Mouse (Mus musculus) kidney, adult 8-10 months (tissue): Measurements from ENCODE around the gene Scin.
A peak's percentile ranks its signal among the peaks of the same experiment; 100 is the strongest.

ENCODE experiments used
- DNase-seq, 2 experiments: peaks; one replicate each; pipeline ENCODE4 v3.0.0; 2022

Gene Scin

DNA sequence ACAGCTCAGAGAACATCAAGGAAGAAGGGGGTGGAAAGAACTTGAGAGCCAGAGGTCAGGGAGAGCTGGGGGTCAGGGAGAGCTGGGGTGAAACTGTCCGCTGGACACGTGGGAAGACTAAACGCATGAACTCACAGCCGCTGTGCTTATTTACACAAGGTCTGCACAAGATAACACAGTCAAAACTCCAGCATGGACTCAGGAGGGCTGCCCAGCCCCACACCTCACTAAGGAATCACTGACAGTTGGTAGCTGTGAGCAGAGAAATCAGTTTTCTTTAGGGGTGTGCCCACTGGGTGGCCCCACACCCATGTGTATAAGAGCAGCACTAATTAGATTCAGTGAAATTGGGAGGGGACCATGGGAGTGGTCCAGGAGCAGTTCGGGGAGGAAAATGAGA is 27.2 kb downstream of the Scin start:
- no peak for DNase-seq

DNA sequence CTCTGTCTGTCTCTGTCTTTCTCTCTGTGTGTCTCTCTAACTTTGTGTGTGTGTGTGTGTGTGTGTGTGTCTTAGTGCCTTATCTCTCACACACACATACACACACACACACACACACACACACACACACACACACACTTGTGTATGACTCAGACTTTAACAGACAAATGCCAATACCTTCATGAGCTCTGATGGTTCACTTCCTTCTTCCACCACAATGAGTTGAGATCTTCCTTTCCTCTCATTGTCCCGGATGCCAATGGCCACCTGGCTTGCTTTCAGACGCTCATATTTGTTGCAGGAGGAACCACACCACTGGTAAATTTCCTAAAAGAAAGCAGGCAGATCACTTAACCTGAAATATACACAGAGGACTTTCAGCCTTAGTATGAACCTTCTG is 29.3 kb downstream of the Scin start:
- no peak for DNase-seq

GRCm38 (mm10) chr12:40102359-40102758 is 31.7 kb downstream of the Scin start:
- DNase-seq = no peak

- DNase-seq = no peak
Measured at GRCm38 (mm10) chr12:40099407-40099806, 34.6 kb downstream of the Scin start.

GRCm38 (mm10) chr12:40097449-40097848 is 36.6 kb downstream of the Scin start:
- no peak for DNase-seq

DNA sequence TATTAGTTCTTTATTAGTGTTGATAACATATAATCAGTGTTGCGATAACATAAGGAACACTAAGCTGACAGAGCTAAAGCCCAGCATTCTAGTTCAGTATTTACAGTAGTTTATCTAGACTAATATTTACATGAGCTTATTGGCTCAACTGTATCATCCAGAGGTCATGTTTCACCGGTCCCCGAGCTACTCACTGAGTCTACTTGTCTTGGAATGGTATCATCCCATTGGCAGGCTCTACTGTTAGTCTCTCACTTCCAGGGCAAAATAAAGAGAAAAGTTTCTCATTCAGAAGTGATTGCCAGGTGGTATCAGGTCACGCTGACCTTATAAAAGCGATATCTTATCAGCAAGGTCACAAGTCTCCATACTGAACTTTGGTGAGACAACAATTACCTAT is 37.0 kb downstream of the Scin start:
- no peak for DNase-seq

GRCm38 (mm10) chr12:40096453-40096852 is 37.6 kb downstream of the Scin start:
- DNase-seq = no peak

DNA sequence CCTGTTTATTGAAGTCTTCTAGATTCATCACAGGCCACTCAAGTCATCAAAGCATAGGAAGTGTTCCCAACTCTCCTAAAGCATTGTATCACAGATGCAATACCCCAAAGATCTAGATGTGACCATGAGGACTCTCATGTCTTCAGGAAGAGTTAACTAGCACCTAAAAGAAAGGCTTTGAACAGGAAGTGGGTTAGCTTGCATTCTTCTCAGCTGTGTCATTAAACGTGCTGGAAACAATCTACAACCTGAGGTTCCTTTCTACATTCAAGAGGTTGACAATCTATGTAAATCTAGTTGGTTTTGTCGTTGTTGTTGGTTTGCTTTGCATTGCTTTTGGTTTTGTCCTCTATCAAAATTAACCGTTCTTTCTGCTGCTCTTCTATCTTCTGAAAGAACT is 44.0 kb downstream of the Scin start:
- DNase-seq = no peak

GRCm38 (mm10) chr12:40085731-40086322 is 48.2 kb downstream of the Scin start:
- no peak for DNase-seq

- DNase-seq = peak in 1 of 2 experiments; percentile 15
Measured at GRCm38 (mm10) chr12:40082453-40083238, 51.4 kb downstream of the Scin start.

- DNase-seq = no peak
Measured at GRCm38 (mm10) chr12:40082048-40082447, 52.0 kb downstream of the Scin start.

GRCm38 (mm10) chr12:40073660-40074059 is 60.4 kb downstream of the Scin start:
- no peak for DNase-seq

- DNase-seq = no peak
Measured at GRCm38 (mm10) chr12:40047024-40047423, 87.0 kb downstream of the Scin start.

DNA sequence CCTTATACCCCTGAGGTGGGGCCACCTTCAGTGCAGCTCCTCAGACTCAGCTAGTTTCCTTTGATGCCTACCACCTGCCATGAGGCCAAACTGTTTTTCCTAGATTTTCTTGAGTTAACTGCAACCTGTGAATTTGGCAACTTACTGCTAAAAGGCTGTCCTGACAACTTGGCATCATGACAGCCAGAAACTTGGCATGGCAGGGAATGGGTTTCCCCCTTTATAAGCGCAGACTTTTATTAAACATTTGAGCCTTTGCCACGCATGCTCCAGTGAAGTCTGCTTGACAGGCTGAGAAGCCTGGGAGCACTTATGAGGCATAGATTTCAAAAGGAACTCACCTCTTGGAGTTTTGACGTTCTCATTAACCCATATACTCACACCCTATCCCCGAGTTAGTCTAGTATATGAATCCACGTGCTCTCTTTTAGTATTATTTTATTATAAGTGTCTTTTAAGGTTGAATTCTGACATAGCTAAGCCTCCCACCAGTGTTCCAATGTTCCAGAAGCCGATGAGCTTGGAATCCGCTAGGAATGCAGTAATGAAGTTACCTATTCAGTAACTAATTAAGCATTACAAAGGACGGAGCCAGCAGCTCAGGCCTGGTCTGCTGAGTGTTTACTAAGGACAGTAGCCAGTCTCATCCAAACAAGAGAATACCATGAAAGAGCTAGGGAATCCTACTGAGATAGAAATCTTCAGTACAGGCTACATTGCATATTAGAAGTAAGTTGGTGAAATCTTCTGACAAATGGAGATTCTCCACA is 90.0 kb downstream of the Scin start:
- peak; percentile 9 to 19 for DNase-seq

DNA sequence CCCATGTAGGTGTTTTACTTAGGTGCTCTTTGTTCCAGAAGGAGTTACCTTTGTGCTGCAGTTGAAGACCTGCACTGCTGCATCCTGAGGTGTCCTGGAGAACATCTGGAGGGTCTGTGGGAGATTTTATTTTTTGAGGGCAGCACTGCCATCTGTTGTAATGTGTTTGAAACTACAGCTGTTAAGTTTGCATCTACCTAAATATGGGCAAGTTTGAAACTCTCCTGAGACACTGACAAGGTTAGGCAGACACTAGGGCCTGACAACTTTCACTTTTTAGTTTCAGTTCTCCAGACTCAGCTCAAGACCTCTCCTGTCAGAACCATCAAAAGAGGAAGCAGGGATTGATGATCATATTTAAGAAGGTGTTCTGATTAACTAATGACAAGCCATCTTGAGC is 94.0 kb downstream of the Scin start:
- peak in 1 of 2 experiments; percentile 30 for DNase-seq

DNA sequence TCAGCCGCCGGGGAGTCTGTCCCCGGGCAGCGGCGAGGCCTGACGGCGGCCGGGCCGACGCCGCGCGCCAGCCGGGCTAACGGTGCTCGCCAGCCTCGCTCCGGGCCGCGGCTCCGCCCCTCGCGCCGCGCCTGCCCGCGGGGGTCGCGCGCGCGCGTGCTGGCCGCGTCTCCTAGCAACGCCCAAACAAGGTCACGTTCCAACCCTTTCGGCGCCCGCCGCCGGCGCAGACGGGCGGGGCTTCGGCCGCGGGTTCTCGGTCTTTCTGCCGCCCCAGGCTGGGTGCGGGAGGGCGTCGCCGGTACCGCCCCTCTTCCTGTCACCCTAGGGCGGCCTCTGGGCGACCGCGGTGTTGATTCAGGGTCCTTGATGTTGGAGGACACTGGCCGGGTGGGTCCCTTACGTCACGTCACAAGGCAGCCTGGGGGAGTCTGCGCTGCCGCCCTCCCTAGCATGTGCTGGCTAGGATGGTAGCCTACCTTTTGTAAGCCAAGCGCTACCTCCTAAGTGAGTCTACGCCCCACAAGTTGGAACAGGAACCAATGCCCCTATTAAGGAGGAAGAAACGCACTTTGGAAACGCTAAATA is 96.1 kb downstream of the Scin start, which contains the start of gene Arl4a:
Arl4a (minus strand) TSS at position 150 of the 588 bp plus-strand sequence.
- peak; percentile 81 to 87 for DNase-seq

- peak; percentile 98 to 99 for DNase-seq
Measured at GRCm38 (mm10) chr12:40037226-40037813, 96.7 kb downstream of the Scin start.

DNA sequence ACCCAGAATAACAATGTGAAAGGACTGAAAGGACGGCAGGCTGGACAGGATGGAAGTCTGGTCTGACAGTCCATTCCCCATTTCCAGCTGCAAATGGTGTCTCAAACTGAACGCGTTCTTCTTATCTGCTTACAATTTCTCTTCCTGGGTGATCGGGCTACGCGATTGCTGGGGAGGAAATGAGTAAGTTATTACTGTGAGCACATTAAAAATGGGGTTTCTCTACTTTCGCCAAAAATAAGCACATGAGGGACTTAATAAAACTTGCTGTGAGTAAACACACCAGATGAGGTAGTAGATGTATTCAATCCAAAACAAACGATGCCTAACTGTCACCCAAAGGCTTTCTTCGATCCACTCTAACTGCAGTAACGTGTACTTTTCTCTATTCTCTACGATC is 97.4 kb downstream of the Scin start:
- peak in 1 of 2 experiments; percentile 15 for DNase-seq

GRCm38 (mm10) chr12:40035506-40035905 is 98.5 kb downstream of the Scin start:
- no peak for DNase-seq

GRCm38 (mm10) chr12:40029201-40029600 is 104.8 kb downstream of the Scin start:
- DNase-seq = no peak

GRCm38 (mm10) chr12:40027846-40028245 is 106.2 kb downstream of the Scin start:
- no peak for DNase-seq

DNA sequence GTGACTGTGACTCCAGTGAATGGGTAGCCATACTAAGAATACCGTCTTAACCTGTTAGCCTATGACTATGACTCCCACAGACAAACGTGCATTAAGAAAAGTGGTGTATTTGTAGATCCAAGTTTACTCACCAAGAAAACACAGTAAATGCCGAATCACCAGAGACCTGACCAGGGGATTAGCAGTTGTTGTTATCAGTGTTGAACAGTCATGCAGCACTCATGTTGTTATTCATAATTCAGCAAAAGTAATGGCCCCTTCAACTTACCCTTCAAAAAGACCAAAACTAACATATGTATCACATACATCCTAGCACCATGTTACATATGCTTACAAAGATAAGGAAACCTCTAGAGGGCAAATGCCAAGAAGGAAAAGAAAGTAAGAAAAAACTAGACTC is 106.6 kb downstream of the Scin start:
- DNase-seq = no peak

DNA sequence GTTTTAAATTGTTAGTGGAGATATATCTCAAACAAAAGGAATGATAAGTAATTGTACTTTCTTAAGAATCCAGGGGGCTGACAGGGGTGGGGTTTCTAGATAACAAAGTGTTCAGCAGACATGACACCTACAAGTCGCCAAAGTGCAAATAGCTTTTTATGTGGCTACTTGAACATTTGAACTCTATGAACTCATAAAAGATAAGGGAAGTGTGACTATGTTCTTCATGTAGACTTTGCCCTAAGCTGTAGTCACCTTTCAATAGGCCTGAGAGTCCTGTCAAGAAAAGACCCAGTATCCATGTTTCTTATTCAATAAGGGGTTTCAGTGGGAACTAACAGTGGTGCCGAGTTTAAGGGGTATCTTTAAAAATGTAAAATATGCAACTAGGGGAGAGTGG is 110.1 kb downstream of the Scin start:
- no peak for DNase-seq
